Mouse (Mus musculus): ENCODE results near the gene Car5a. TPM values are rescaled to one million over a fixed set of nuclear protein-coding genes. Genes with fewer than 3 reads are reported as not detected.

Car5a gene
- polyA plus RNA-seq, 1 experiment from 2014 or later, result 0.51 TPM

GRCm38 (mm10) chr8:121877212-121877611 is 67.5 kb downstream of the Car5a start:
- H3K27ac ChIP-seq, result no peak overlapping the region
- H3K4me3 ChIP-seq (replicated peaks), result no peak overlapping the region
- H3K9ac ChIP-seq (replicated peaks), result no peak overlapping the region
- no peaks in the 10 kb centered on the region for H3K27me3 ChIP-seq
- 74% methylated on average over 5 of the region's 5 CpGs for WGBS
- H3K4me1 ChIP-seq (replicated peaks), result peaks cover 24% of the 10 kb centered on the region
- H3K36me3 ChIP-seq, result peaks cover 14% of the 10 kb centered on the region; the same call in 1 of the 2 replicates
- H3K4me2 ChIP-seq, result no peak overlapping the region
- H3K9me3 ChIP-seq, result no peaks in the 10 kb centered on the region
- no peak for ATAC-seq (ENCODE audit: insufficient number of reproducible peaks, insufficient read depth, low FRiP score, low TSS enrichment, low read depth)

DNA sequence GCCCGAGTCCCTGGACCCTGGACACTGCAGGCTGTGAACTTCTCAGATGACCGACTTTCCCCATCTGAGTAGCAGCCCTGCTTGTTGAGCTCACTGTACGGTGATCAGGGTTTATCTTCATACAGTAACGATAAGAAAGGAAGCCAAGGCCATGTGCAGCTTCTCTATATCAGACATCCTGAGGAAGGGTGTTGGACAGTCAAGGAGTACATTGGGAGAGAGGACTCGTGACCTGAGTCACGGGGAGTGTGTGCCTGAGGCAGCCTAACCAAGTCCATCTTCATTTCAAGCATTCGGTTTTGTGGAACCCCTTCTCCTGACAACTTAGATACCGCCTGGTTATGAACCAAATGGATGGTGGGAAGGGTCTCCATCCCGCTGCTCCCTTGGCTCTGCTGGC is 69.2 kb downstream of the Car5a start:
- no peaks in the 10 kb centered on the region for H3K9me3 ChIP-seq
- 85% methylated on average over 9 of the region's 9 CpGs for WGBS
- H3K9ac ChIP-seq (replicated peaks), result no peak overlapping the region
- H3K4me1 ChIP-seq (replicated peaks), result peaks cover 31% of the 10 kb centered on the region
- 0 out of 2 replicates have a peak, but pooled peaks cover 3% of the 10 kb centered on the region for H3K36me3 ChIP-seq
- H3K27me3 ChIP-seq, result peaks cover 3% of the 10 kb centered on the region; the same call in 1 of the 2 replicates
- H3K4me2 ChIP-seq, result no peak overlapping the region
- peak overlapping the region; percentile 46; the same call in 1 of the 2 replicates for H3K27ac ChIP-seq
- H3K4me3 ChIP-seq (replicated peaks), result no peak overlapping the region
- ATAC-seq (ENCODE audit: insufficient number of reproducible peaks, insufficient read depth, low FRiP score, low TSS enrichment, low read depth), result no peak

DNA sequence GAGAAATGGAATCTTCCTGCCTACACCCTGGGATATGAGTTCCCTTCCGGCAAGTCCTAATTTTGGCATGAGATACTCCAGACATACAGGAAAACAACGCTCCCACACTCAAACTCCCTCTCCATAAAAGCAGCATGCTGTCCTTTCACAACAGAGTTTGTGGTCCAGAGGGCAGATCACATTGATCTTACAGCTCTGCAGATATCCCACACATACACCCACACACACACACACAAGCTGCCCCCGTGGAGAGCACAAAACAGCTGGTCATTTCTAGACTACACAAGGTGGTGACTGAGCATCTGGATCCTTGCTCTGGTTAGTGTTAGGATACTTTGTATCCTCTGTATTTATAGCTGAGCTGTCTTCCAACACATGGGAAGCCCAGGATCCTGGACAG is 69.7 kb downstream of the Car5a start:
- H3K27ac ChIP-seq, result peak overlapping the region; percentile 46; the same call in 1 of the 2 replicates

DNA sequence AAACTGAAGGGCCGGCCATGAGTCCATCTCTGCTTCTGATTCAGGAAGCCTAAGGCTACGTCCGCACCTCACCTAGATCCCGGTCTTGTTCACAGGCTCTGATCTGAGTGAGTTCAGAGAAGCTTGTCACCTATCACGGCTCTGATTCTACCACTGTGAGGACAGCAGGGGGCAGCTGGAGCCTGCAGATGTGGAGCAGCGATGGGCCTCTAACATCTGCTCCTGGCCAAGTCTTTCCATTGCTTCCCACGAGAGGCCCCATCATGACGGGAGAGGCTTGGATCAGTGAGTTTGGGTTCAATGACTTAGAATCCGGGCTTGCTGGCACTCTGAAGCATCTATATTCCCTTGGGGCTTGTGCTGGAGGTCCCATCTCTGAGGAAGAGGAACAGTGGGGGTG is 70.7 kb downstream of the Car5a start:
- H3K9ac ChIP-seq (replicated peaks), result 0 out of 2 replicates have a peak overlapping the region, but pooled peaks have one; percentile 1
- no peaks in the 10 kb centered on the region for H3K9me3 ChIP-seq
- H3K27me3 ChIP-seq, result peaks cover 3% of the 10 kb centered on the region; the same call in 1 of the 2 replicates
- peak overlapping the region; percentile 46 for H3K27ac ChIP-seq
- WGBS, result 51% methylated on average over 9 of the region's 9 CpGs
- no peak for ATAC-seq (ENCODE audit: insufficient number of reproducible peaks, insufficient read depth, low FRiP score, low TSS enrichment, low read depth)
- no peak overlapping the region for H3K4me3 ChIP-seq (replicated peaks)
- peaks cover 31% of the 10 kb centered on the region for H3K4me1 ChIP-seq (replicated peaks)
- no peak overlapping the region for H3K4me2 ChIP-seq
- no peaks in the 10 kb centered on the region for H3K36me3 ChIP-seq

More for the DNA sequence above, 69.7 kb downstream of the Car5a start:
- Histone ChIP-seq H3K9me3 (no peaks in the 10 kb centered on the region), H3K4me1 (replicated peaks) (peaks cover 31% of the 10 kb centered on the region), H3K36me3 (no peaks in the 10 kb centered on the region), H3K4me3 (replicated peaks) (no peak overlapping the region), H3K9ac (replicated peaks) (no peak overlapping the region), H3K4me2 (no peak overlapping the region), H3K27me3 (peaks cover 3% of the 10 kb centered on the region; the same call in 1 of the 2 replicates)
- no peak for ATAC-seq (ENCODE audit: insufficient number of reproducible peaks, insufficient read depth, low FRiP score, low TSS enrichment, low read depth)
- 31% methylated on average over 3 of the region's 3 CpGs for WGBS

DNA sequence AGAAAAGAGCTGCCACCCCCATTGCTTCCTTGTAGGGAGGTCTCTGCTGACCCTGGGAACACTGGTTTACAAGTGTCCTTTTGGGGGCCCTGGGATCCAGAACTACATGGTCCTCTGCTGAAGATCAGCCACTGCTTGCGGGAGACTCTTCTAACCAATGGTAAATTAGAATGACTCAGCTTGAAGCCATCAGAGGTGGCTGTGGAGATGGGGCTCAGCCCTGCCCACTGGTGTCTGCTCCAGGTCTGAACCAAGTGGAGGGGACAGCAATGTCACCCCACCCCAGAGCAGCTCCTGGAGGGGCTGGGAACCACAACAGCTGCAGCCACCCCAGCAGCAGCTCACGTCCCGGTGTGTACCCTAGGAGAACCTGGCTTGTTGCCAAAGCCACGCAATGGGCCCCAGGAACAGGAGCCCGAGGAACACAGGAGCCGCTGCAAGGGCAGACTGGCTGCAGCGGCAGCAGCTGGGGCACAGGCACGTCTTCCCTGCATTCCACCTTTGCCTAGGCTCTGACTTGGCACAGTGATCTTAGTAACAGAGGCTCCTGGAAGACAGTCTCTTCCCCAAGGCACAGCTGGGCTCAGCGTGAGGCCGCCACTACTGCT is 72.8 kb downstream of the Car5a start:
- Histone ChIP-seq H3K27me3 (peaks cover 3% of the 10 kb centered on the region; the same call in 1 of the 2 replicates), H3K4me1 (replicated peaks) (peaks cover 34% of the 10 kb centered on the region), H3K4me3 (replicated peaks) (no peak overlapping the region), H3K4me2 (peak overlapping the region; percentile 23; the same call in 1 of the 2 replicates), H3K36me3 (no peaks in the 10 kb centered on the region), H3K27ac (0 out of 2 replicates have a peak overlapping the region, but pooled peaks have one; percentile 29), H3K9me3 (no peaks in the 10 kb centered on the region), H3K9ac (replicated peaks) (peak overlapping the region; percentile 37; the same call in 1 of the 2 replicates)
- ATAC-seq (ENCODE audit: insufficient number of reproducible peaks, insufficient read depth, low FRiP score, low TSS enrichment, low read depth), result no peak
- 33% methylated on average over 10 of the region's 10 CpGs for WGBS

DNA sequence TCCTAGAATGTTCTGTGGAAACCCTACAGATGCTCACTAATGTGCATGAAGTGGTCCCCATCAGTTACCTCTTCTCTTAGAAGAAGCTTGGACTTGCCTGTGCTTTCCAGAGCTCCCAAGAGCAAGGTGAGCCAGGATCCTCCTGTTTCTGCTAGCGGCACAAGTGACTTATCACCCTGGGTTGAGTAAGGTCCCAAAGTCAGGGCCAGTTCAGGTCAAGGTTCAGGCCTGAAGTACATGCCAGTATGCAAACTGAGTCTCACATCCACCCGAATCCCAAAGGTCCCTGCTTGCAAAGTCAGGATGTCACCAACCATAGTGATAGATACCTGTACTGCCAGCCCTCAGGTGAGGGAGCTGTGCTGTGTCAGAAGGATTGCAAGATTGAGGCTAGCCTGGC is 74.5 kb downstream of the Car5a start:
- H3K27ac ChIP-seq, result no peak overlapping the region
- H3K9ac ChIP-seq (replicated peaks), result no peak overlapping the region
- WGBS, result 90% methylated on average over 2 of the region's 2 CpGs
- no peak overlapping the region for H3K4me3 ChIP-seq (replicated peaks)
- peaks cover 3% of the 10 kb centered on the region; the same call in 1 of the 2 replicates for H3K27me3 ChIP-seq
- no peaks in the 10 kb centered on the region for H3K9me3 ChIP-seq
- ATAC-seq (ENCODE audit: insufficient number of reproducible peaks, insufficient read depth, low FRiP score, low TSS enrichment, low read depth), result no peak
- H3K36me3 ChIP-seq, result no peaks in the 10 kb centered on the region
- peaks cover 47% of the 10 kb centered on the region for H3K4me1 ChIP-seq (replicated peaks)
- no peak overlapping the region for H3K4me2 ChIP-seq

- H3K4me1 ChIP-seq (replicated peaks), result peaks cover 36% of the 10 kb centered on the region
- no peaks in the 10 kb centered on the region for H3K9me3 ChIP-seq
- no peak overlapping the region for H3K4me3 ChIP-seq (replicated peaks)
- ATAC-seq (ENCODE audit: insufficient number of reproducible peaks, insufficient read depth, low FRiP score, low TSS enrichment, low read depth), result no peak
- H3K9ac ChIP-seq (replicated peaks), result no peak overlapping the region
- no peaks in the 10 kb centered on the region for H3K36me3 ChIP-seq
- H3K27ac ChIP-seq, result no peak overlapping the region
- peaks cover 3% of the 10 kb centered on the region; the same call in 1 of the 2 replicates for H3K27me3 ChIP-seq
- WGBS, result 90% methylated on average over 7 of the region's 7 CpGs
- no peak overlapping the region for H3K4me2 ChIP-seq
Measured at GRCm38 (mm10) chr8:121868896-121869295, 75.8 kb downstream of the Car5a start.

DNA sequence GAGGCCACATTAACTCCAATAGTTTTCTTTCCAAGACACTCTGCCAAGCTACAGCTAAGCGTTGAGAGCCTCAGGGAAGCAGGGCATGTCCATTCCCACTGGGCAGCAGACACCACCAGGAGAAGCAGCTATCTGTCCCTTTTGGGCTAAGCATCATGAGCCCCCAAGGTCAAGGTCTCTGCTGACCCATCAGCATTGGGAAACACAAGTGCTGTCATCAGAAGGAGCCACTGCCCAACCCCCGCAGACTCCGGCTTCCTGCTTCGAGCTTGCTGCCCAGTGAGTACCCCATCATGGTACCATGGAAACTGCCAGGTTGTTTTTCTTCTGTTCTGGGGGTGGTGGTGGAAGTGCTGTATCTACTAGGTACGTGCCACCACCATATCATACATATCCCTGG is 76.5 kb downstream of the Car5a start:
- 85% methylated on average over 5 of the region's 5 CpGs for WGBS
- ATAC-seq (ENCODE audit: insufficient number of reproducible peaks, insufficient read depth, low FRiP score, low TSS enrichment, low read depth), result no peak
- no peaks in the 10 kb centered on the region for H3K9me3 ChIP-seq

More for the DNA sequence above, 76.5 kb downstream of the Car5a start:
- Histone ChIP-seq H3K4me1 (replicated peaks) (peaks cover 34% of the 10 kb centered on the region), H3K36me3 (no peaks in the 10 kb centered on the region), H3K27me3 (peaks cover 3% of the 10 kb centered on the region; the same call in 1 of the 2 replicates), H3K9ac (replicated peaks) (no peak overlapping the region), H3K4me2 (no peak overlapping the region), H3K4me3 (replicated peaks) (no peak overlapping the region), H3K27ac (no peak overlapping the region)

Small RNA genes lying within 50 kb of the gene (microRNA-seq; reads per million reads assigned to microRNA genes)
- 0.70 reads per million for gene Mir7237

Other genes with a start within 250 kb of the Car5a start
- gene Jph3, start 215.3 kb downstream of the Car5a start, polyA plus RNA-seq (2016; fragmentation: Nextera tagmentation; extraction: Ambion mirVana), result 0.86 and 1.2 TPM in 2 replicates
- gene Klhdc4, start 115.3 kb downstream of the Car5a start, polyA plus RNA-seq (2016; fragmentation: Nextera tagmentation; extraction: Ambion mirVana), result 49.5 and 49.9 TPM in 2 replicates
- 13.4 and 18.2 TPM in 2 replicates for gene Slc7a5, start 37.2 kb downstream of the Car5a start, polyA plus RNA-seq (2016; fragmentation: Nextera tagmentation; extraction: Ambion mirVana)
- 41.7 and 42.3 TPM in 2 replicates for gene Banp, start 4.8 kb upstream of the Car5a start, polyA plus RNA-seq (2016; fragmentation: Nextera tagmentation; extraction: Ambion mirVana)

Data from limb, embryonic 12.5 days (tissue).